Mouse (Mus musculus) embryonic facial prominence, embryonic 14.5 days (tissue): ENCODE data around the gene Cacna1e. TPM values are rescaled to one million over a fixed set of nuclear protein-coding genes. Genes with fewer than 3 reads are reported as not detected.

Experiments used
- ATAC-seq: fragments of 200-750 bp; cut with Nextera tagmentation; 2 replicates; pipeline ENCODE4 v1.8.0; 2017; ENCODE audit warnings: low read depth, moderate number of reproducible peaks, moderate TSS enrichment
- DNase-seq: peaks from one replicate; pipeline ENCODE4 v3.0.0-alpha.2; 2015; ENCODE audit warnings: low spot score
- H3K27ac ChIP-seq: fragments of 300-500 bp; sonication (generic); replicated peaks from 2 replicates; pipeline ENCODE4 v1.5.1; 2014; ENCODE audit warnings: low read depth, mild to moderate bottlenecking, low read length, moderate library complexity
- H3K27me3 ChIP-seq: fragments of 300-500 bp; sonication (generic); replicated peaks from 2 replicates; pipeline ENCODE4 v1.6.1; 2014; ENCODE audit warnings: low read length; ENCODE audit not compliant: control insufficient read depth, insufficient read depth
- H3K36me3 ChIP-seq: fragments of 300-500 bp; sonication (generic); 2 replicates; pipeline ENCODE4 v1.6.1; 2014; ENCODE audit warnings: low read length, mixed read lengths; ENCODE audit not compliant: control insufficient read depth, insufficient read depth
- H3K4me1 ChIP-seq: fragments of 300-500 bp; sonication (generic); 2 replicates; pipeline ENCODE4 v1.6.1; 2014; ENCODE audit warnings: antibody characterized with exemption, low read length; ENCODE audit not compliant: control insufficient read depth, insufficient read depth
- H3K4me2 ChIP-seq: fragments of 300-500 bp; sonication (generic); 2 replicates; pipeline ENCODE4 v1.6.1; 2014; ENCODE audit warnings: low read depth, mild to moderate bottlenecking, low read length, moderate library complexity, mixed read lengths
- H3K4me3 ChIP-seq: fragments of 300-500 bp; sonication (generic); 2 replicates; pipeline ENCODE4 v1.5.1; 2014; ENCODE audit warnings: low read depth, mild to moderate bottlenecking, low read length
- H3K9ac ChIP-seq: fragments of 300-500 bp; sonication (generic); 2 replicates; pipeline ENCODE4 v1.6.1; 2014; ENCODE audit warnings: low read depth, mild to moderate bottlenecking, low read length, moderate library complexity, mixed read lengths
- H3K9me3 ChIP-seq: fragments of 300-500 bp; sonication (generic); 2 replicates; pipeline ENCODE4 v1.6.1; 2016; ENCODE audit warnings: low read length; ENCODE audit not compliant: control insufficient read depth
- WGBS: fragments of 180-500 bp; shearing (Covaris S2); extraction: QIAGEN DNeasy Blood & Tissue Kit; methylation state at CpG from one replicate; pipeline ENCODE4 v1.1.7; 2014; 5-methylcytosine and 5-hydroxymethylcytosine counted together
- polyA plus RNA-seq: library from polyadenylated mRNA; unstranded; fragments of >200 nt; fragmentation: Nextera tagmentation; extraction: Ambion mirVana; gene quantifications from 2 replicates; pipeline ENCODE4 v1.2.1, GENCODE M21; 2014

Cacna1e gene
- polyA plus RNA-seq, 1 experiment from 2014 or later = 0.99 TPM

- Histone ChIP-seq H3K27ac (no peak overlapping the region), H3K4me2 (no peak overlapping the region), H3K4me3 (no peak overlapping the region), H3K4me1 (no peaks in the 10 kb centered on the region; the same call in 1 of the 2 replicates), H3K27me3 (no peaks in the 10 kb centered on the region), H3K36me3 (no peaks in the 10 kb centered on the region), H3K9me3 (no peaks in the 10 kb centered on the region), H3K9ac (no peak overlapping the region)
- ATAC-seq (no peak), DNase-seq (no peak)
- WGBS = 84% methylated on average over 10 of the region's 10 CpGs
Observed at GRCm38 (mm10) chr1:154831269-154832167, 52.8 kb downstream of the Cacna1e start.

- Histone ChIP-seq H3K4me3 (no peak overlapping the region), H3K36me3 (no peaks in the 10 kb centered on the region), H3K9ac (no peak overlapping the region), H3K4me1 (no peaks in the 10 kb centered on the region; the same call in 1 of the 2 replicates), H3K27me3 (no peaks in the 10 kb centered on the region), H3K9me3 (no peaks in the 10 kb centered on the region), H3K27ac (no peak overlapping the region), H3K4me2 (no peak overlapping the region)
- DNase-seq (no peak), ATAC-seq (no peak)
- WGBS = 75% methylated on average over 6 of the region's 6 CpGs
Observed at GRCm38 (mm10) chr1:154830051-154830450, 54.2 kb downstream of the Cacna1e start.

- ATAC-seq (no peak), DNase-seq (no peak)
- Histone ChIP-seq H3K4me1 (no peaks in the 10 kb centered on the region), H3K27me3 (no peaks in the 10 kb centered on the region), H3K36me3 (no peaks in the 10 kb centered on the region), H3K9me3 (no peaks in the 10 kb centered on the region), H3K27ac (no peak overlapping the region), H3K4me2 (no peak overlapping the region), H3K4me3 (no peak overlapping the region), H3K9ac (no peak overlapping the region)
- WGBS = 71% methylated on average over 3 of the region's 3 CpGs
Observed at GRCm38 (mm10) chr1:154823098-154823497, 61.2 kb downstream of the Cacna1e start.

GRCm38 (mm10) chr1:154820422-154820821, 63.9 kb downstream of the Cacna1e start:
- H3K9ac ChIP-seq = no peak overlapping the region
- no peaks in the 10 kb centered on the region for H3K9me3 ChIP-seq
- WGBS = 94% methylated on average over 7 of the region's 7 CpGs
- no peak for DNase-seq
- ATAC-seq = no peak
- H3K4me1 ChIP-seq = no peaks in the 10 kb centered on the region
- no peak overlapping the region for H3K4me2 ChIP-seq
- no peak overlapping the region for H3K27ac ChIP-seq
- no peak overlapping the region for H3K4me3 ChIP-seq
- no peaks in the 10 kb centered on the region for H3K27me3 ChIP-seq
- H3K36me3 ChIP-seq = no peaks in the 10 kb centered on the region

GRCm38 (mm10) chr1:154819960-154820359, 64.3 kb downstream of the Cacna1e start:
- DNase-seq (no peak), ATAC-seq (no peak)
- H3K4me2 ChIP-seq = no peak overlapping the region
- H3K36me3 ChIP-seq = no peaks in the 10 kb centered on the region
- H3K27ac ChIP-seq = no peak overlapping the region
- H3K9ac ChIP-seq = no peak overlapping the region
- H3K4me1 ChIP-seq = no peaks in the 10 kb centered on the region
- H3K9me3 ChIP-seq = no peaks in the 10 kb centered on the region
- no peaks in the 10 kb centered on the region for H3K27me3 ChIP-seq
- H3K4me3 ChIP-seq = no peak overlapping the region
- 80% methylated on average over 2 of the region's 2 CpGs for WGBS

- Histone ChIP-seq H3K9me3 (no peaks in the 10 kb centered on the region), H3K27ac (no peak overlapping the region), H3K36me3 (no peaks in the 10 kb centered on the region), H3K4me2 (no peak overlapping the region), H3K4me1 (no peaks in the 10 kb centered on the region), H3K9ac (no peak overlapping the region), H3K27me3 (no peaks in the 10 kb centered on the region), H3K4me3 (no peak overlapping the region)
- WGBS = 58% methylated on average over 1 of the region's 1 CpGs
- no peak for ATAC-seq
- no peak for DNase-seq
Observed at GRCm38 (mm10) chr1:154818742-154819141, 65.6 kb downstream of the Cacna1e start.

- no peaks in the 10 kb centered on the region for H3K27me3 ChIP-seq
- ATAC-seq = no peak
- H3K36me3 ChIP-seq = no peaks in the 10 kb centered on the region
- no peaks in the 10 kb centered on the region for H3K4me1 ChIP-seq
- no peak overlapping the region for H3K4me3 ChIP-seq
- WGBS = 74% methylated on average over 6 of the region's 6 CpGs
- no peaks in the 10 kb centered on the region for H3K9me3 ChIP-seq
- no peak overlapping the region for H3K27ac ChIP-seq
- DNase-seq = peak; percentile 24
- H3K4me2 ChIP-seq = no peak overlapping the region
- H3K9ac ChIP-seq = no peak overlapping the region
Observed at GRCm38 (mm10) chr1:154816836-154817235, 67.5 kb downstream of the Cacna1e start.

GRCm38 (mm10) chr1:154816267-154816666, 68.0 kb downstream of the Cacna1e start:
- Histone ChIP-seq H3K9me3 (no peaks in the 10 kb centered on the region), H3K27me3 (no peaks in the 10 kb centered on the region), H3K4me3 (no peak overlapping the region), H3K4me2 (no peak overlapping the region), H3K9ac (no peak overlapping the region), H3K4me1 (no peaks in the 10 kb centered on the region), H3K27ac (no peak overlapping the region), H3K36me3 (no peaks in the 10 kb centered on the region)
- DNase-seq (no peak), ATAC-seq (no peak)
- WGBS = 93% methylated on average over 3 of the region's 3 CpGs

GRCm38 (mm10) chr1:154805742-154806141, 78.6 kb downstream of the Cacna1e start:
- no peaks in the 10 kb centered on the region for H3K36me3 ChIP-seq
- H3K27me3 ChIP-seq = no peaks in the 10 kb centered on the region
- 81% methylated on average over 1 of the region's 1 CpGs for WGBS
- no peak overlapping the region for H3K9ac ChIP-seq
- DNase-seq = no peak
- no peaks in the 10 kb centered on the region for H3K4me1 ChIP-seq
- H3K27ac ChIP-seq = no peak overlapping the region
- ATAC-seq = no peak
- H3K9me3 ChIP-seq = no peaks in the 10 kb centered on the region
- H3K4me3 ChIP-seq = no peak overlapping the region
- H3K4me2 ChIP-seq = no peak overlapping the region
